Mouse (Mus musculus) urinary bladder, postnatal 10 days (tissue): Measurements from ENCODE around the gene Dact3.

Source experiments
- DNase-seq: peaks from one replicate; pipeline ENCODE4 v3.0.0; 2022; ENCODE audit warnings: low spot score

Gene Dact3

DNA sequence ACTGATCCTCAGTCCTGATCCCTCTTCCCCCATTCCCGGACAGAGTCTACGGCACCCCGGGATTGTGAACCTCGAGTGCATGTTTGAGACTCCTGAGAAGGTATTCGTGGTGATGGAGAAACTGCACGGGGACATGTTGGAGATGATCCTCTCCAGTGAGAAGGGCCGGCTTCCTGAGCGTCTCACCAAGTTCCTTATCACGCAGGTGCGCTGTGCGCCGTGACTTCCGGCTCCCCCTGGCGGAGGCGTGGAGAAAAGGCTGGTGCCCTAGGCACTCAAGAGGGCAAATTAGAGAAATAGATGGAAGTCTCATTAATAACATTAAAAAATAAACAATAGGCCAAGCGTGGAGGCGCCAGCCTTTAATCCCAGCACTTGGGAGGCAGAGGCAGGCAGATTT, 16.8 kb upstream of the Dact3 start:
- DNase-seq: no peak

DNA sequence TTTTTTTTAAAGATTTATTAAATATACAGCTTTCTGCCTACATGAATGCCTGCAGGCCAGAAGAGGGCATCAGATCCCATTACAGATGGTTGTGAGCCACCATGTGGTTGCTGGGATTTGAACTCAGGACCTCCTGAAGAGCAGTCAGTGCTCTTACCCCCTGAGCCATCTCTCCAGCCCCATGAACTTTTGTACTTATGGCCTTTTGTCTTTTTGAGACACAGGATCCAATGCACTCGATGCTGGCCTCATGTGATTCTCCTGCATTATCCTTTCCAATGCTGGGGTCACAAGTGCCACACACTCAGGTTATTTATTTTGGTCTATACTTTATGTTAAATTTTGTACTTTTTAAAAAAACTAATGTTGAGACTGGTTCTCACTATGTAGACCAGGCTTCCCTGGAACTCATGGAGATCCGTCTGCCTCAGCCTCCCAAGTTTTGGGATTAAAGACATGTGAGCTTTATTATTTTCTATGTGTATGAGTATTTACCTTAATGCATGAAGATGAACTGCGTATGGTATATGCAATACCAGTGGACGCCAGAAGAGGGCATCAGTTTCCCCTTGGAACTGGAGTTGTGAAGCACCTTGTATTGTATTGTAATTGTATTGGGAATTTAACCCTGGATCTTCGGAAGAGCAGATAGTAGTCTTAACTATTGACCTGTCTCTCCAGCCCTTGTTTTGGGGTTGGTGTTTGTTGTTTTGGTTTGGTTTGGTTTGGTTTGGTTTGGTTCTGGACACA, 15.0 kb upstream of the Dact3 start:
- DNase-seq: no peak

DNA sequence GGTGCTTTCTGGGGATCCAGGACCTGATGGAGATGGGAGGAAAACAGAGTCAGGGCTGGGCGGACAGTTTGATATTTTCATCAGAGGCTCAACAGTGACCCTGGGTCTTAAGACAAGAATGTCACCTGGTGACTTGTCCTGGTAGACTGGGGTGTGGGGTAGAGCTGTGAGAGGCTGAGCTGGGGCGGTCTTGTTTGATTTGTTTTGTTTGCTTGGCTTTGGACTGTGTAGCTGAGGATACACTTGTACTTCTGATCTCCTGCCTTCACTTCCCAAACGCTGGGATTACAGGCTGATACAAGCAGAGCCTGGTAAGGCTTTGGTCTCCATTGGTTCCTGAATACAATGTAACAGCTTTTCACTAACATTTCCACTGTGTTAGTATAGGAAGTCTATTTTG, 7.6 kb upstream of the Dact3 start:
- DNase-seq: no peak

DNA sequence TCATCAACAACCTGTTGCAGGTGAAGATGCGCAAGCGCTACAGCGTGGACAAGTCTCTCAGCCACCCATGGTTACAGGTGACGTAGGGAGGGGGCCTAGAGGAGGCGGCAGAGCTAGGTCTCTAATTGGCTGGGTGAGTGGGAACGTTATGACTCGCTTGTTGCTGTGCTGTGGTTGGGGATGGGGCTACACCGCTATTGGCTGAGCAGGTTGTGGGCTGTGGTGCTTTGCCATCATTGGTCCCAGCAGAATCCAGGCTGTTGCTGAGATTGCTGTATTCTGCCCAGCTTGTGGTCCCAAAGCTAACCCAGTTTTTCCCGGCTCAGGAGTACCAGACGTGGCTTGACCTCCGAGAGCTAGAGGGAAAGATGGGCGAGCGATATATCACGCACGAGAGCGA, 5.6 kb upstream of the Dact3 start:
- no peak for DNase-seq

DNA sequence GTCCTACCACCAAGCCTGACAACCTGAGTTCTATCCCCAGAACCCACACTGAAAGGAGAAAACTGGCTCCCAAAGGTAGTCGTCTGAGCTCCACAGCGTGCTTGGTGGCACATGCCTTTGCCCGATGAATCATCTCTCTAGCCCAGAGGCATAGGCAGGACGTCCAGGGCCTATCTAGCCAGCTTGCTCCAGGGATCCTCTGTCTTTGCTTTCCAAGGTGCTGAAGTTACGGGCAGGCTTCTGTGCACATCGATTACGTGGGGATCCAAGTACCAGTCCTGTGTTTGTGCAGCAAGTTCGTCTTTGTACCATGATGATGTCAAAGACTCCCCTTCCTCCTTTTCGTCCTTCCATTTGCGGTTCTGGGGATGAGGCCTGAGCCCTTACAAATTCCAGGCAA, 3.5 kb upstream of the Dact3 start:
- DNase-seq: no peak

DNA sequence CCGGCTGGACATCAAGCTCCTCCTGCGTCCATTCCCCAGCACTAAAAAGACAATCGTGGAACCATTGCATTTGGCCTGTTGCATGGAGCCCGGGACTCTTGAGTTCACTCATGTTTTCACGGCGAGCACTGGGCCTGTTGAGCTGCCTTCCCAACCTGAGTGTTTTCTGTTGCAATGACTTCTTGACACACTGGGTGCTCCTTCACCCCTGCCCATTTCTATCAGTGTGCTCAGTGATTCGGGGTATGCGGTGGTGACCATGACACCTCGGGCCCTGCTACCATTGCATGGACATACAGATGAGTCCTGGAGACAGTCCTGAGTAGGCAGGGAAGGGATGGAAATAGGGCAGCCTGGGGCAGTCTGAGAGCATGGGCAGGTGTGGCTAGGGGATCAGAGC, 2.6 kb upstream of the Dact3 start:
- DNase-seq: no peak

DNA sequence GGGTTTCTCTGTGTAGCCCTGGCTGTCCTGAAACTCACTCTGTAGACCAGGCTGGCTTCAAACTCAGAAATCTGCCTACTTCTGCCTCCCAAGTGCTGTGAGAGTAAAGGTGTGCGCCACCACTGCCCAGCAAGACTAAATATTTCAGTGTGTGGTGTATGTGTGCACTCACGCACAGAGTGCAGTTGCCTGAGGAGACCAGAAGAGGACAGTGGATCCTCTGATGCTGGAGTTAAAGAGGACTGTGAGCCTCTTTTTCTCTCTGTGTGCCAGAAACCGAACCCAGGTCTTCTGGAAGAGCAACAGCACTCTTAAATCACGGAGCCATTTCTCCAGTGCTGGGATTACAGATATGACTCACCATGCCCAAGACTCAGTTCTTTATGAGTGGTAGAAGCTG, 1.7 kb upstream of the Dact3 start:
- DNase-seq: no peak

DNA sequence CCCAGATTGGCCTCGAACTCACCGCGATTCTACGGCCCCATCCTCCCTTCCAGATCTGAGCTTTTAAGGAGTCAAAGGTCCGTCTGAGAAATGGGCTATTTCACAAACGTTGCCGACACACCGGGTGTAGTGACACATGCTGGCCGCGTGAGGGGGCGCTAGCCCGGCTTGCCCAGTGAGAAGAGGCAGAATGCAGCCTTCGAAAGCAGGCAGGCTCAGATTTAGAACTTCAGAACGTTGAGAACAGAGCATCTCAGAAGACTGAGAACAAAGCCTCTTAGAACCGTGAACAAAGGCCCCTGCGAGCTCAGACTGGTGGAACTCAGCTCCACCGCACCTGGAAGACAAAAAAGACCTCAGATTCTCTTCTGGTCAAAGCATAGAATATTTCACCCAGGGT, 927 bp upstream of the Dact3 start:
- no peak for DNase-seq

DNA sequence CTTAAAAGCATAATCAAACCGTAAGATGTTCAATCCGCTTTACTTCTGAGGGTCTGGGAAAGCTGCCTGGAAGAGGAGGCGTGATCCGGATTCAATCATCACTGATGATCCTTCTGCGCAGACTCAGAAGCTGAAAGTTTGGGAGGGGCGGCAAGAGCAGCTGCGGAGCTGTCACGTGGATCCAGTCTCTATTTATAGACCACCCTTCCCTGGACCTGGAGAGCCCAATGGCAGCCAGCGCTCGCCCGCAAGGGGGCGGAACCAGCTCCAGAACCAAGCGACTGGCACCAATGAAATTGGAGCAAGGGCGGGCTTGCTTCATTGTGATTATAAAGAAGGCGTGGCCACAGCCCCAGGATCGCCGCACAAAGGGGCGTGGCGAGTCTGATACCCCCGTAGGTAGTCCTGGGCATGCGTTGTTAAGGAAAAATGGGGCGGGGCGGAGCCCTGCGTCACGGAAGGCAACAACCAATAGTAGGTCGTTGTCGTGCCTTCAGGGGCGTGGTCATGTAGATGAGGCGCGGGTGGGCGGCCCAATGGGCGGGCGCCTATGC, 284 bp upstream of the Dact3 start:
- peak; percentile 96 for DNase-seq

DNA sequence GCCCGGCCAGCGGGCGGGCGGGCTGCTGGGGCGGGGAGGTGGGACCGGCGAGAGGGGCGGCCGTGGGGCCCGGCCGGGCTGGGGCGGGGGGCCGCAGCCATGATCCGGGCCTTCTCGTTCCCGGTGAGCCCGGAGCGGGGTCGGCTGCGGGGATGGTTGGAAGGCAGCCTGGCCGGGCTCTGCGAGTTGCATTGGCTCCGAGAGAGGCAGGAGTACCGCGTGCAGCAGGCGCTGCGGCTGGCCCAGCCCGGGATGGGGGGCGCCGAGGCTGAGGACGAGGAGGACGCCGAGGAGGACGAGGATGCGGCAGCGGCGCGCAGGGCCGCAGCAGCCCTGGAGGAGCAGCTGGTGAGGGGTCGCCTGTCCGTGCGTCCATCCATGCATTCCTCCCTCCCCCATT, 209 bp downstream of the Dact3 start:
- DNase-seq: no peak

DNA sequence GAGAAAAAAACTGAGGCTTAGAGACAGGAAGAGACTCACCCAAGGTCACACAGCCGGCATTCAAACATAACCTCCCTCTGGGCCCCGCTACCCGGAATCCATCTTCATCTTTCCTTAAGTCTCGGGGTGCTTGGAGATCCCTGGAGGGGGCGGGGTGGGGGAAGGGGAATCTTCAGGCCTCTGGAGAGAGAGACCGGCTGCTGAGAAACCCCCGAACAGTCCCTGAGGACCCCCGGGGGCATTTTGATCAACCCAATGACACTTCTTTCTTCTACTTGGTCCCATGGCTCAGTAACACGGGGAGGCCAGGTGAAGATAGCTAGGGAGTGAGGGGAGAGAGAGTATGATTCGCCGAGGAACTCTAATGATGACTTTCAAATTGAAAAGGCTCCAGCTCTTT, 889 bp downstream of the Dact3 start:
- no peak for DNase-seq

DNA sequence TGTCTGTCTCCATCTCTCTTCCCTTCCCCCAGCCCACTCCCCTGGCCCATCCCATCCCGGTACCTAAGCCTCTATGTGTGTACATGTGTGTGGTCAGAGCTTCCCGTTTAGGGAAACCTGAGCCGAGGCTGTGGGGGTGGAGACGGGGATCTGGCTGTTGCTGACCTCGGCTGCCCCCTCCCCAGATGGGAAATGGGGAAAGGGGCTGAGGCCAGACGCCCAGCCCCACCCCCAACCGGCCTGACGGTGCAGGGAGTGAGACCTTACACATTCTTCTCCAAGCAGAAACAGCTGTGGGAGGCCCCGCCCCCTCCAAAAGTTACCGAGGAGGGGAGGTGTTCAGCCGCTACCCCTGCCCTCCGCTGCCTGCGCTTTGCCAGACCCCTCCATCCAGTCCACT, 1.5 kb downstream of the Dact3 start:
- DNase-seq: no peak

DNA sequence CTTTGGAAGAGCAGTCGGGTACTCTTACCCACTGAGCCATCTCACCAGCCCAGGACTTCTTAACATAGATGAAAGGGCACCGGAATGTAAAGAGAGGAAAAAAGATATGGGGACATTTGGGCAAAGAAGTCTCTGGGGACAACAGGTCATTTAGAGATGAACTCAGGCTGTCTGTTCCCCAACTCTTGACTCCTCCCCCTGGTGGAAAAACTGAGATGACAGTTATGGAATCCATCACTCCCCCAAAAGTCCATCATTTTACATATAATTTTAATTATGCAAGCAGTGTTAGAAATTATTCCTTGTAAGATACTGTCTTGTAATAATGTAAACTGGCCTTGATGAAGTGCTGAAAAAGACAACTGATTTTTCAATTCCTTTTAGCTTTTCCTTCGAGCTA, 2.6 kb downstream of the Dact3 start:
- no peak for DNase-seq

DNA sequence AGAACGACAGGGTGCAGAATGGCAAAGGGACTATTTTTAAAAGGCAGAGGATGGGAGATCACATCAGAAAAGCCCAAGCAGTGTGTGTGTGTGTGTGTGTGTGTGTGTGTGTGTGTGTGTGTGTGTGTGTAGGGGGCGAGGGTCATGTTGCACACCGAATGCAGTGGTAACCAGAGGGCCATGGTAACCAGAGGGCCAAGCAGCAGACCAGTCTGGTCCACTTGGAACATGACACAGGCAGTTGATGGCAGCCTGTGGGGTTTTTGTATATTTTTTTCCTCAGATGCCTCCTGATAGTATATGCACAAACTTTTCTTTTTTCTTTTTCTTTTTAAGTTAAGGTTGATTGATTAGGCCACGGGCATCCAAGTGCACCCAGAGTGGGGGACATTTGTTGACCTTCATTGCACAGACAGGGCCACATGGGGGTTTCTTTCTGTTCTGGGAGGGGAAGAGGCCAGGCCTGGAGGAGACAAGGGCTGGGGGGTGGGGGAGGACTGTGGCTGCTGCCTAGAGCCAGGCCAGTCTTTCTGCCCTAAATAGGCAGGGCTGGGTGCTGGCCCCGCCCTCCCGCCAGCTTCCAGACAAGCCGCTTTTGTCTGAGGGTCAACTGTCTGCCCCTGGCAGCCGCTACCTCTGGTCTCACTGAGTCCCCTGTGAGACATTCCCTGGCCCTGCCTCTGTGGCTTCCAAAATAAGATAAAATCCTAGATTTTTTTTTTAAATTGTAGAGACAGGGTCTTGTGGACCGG, 4.9 kb downstream of the Dact3 start:
- DNase-seq: no peak

DNA sequence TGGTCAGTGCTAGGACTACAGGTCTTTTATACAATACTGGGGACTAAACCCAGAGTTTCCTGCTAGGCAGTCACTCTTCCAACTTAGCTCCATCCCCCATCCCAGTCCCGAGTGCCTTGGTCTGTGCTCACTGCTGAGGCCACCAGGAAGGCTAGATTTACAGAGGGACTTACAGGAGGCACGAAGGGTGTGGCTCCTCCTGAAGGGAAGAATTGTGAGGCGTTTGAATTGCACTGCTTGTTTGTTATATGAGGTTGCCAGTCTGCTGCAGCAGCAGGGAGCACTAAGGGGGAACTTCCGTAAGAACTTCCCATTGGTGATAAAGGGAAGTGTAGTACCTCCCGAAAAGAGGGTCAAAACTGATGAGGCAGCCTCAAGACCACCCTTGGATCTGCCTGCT, 5.5 kb downstream of the Dact3 start:
- no peak for DNase-seq

DNA sequence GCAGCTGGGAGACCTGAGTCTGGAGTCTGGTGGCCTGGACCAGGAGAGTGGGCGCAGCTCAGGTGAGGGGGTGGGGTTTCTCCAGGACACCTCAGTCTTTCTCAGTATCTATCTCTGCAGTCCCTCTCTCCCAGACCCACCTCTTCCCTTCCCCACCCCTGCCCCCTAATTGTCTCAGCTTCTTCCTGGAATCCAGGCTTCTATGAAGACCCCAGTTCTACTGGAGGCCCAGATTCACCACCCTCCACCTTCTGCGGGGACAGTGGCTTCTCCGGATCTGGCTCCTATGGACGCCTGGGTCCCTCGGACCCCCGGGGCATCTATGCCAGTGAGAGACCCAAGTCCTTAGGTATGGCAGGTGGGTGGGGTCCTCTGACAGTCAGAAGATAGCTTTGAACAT, 8.0 kb downstream of the Dact3 start:
- no peak for DNase-seq

DNA sequence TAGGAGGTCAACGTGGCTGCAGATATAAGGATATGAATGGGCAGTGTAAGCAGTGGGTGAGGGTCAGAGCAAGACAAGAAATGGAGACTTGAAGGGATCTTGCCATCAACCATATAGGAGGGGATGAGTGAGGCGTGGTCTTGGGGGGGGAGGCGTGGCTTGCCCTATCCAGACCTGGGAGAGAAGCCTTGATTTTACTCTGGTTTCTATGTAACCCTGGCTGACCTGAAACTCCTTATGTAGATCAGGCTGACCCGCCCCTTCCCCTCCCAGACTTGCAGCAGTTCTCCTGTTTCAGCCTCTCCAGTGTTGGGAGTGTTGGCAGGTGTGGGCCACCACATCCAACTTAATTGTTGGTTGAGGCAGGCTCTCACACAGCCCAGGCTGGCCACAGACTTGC, 9.2 kb downstream of the Dact3 start:
- DNase-seq: no peak

DNA sequence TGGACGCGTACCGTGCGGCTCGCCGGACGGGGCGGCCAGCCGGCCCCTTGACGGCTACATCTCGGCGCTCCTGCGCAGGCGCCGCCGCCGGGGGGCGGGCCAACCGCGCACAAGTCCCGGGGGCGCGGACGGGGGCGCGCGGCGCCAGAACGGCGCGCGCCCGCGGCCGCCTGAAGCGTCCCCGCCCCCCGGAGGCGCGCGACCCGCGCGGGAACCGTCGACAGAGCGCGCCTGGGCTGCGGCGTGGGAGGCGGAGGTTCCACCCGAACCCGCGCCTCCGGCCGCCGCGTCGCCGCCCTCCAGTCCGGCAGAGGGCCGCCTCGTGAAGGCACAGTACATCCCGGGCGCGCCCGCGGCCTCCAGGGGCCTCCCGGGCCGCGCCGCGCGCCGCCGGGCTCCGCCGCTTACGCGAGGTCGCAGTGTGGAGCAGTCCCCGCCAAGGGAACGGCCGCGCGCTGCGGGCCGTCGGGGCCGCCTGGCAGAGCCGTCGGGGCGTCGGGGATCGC, 10.2 kb downstream of the Dact3 start:
- DNase-seq: no peak

DNA sequence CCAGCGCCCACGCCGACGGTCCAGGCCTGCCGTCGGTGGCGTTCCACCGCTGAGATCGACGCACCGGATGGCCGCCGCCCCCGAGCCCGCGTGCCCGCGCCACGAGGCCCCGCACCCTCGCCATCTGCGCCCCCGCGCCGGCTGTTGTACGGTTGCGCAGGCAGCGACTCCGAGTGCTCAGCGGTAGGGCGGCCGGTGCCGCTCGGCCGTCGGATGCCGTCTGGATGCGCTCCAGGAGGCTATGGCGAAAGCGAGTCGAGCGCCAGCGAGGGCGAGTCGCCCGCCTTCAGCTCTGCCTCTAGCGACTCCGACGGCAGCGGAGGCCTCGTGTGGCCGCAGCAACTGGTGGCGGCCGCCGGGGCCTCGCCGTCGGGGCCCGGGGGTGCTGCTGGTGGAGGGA, 10.8 kb downstream of the Dact3 start:
- DNase-seq: no peak

DNA sequence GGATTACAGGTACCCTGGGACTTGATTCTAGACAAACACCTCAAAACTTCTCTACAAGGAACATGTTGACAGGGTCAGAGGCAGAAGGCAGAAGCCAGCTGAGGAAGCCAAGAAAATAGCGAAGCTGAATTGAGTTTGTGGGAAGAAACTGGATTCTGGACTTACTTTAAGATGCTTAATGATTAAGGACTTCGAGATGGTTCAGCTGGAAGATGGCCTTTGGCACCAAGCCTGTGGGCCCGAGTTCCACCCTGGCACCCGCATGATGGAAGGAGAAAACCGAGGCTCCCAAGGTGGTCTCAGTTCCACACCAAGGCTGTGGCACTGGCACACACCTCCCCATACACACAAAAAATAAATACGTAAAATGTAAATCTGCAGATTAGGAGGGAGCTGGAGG, 15.4 kb downstream of the Dact3 start:
- no peak for DNase-seq

DNA sequence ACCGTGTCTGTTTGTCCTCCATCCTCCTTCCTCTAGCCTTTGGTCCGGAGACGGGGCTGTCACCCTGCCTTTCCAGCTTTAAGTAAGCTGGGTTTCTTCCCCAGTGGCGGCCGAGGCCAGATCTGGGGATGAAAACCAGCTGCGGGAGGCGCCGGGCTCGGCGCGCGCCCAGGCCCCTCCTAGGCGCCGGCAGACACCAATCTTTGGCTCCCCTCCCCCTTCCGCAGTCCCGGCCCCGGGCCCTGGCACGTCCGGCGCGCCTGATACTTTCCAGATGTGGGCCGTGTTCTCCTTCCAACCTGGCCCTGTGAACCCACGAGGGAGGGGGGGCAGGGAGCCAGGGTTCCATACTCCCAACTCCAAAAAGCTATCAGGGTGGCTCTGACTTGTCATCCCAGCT, 15.8 kb downstream of the Dact3 start:
- DNase-seq: no peak

DNA sequence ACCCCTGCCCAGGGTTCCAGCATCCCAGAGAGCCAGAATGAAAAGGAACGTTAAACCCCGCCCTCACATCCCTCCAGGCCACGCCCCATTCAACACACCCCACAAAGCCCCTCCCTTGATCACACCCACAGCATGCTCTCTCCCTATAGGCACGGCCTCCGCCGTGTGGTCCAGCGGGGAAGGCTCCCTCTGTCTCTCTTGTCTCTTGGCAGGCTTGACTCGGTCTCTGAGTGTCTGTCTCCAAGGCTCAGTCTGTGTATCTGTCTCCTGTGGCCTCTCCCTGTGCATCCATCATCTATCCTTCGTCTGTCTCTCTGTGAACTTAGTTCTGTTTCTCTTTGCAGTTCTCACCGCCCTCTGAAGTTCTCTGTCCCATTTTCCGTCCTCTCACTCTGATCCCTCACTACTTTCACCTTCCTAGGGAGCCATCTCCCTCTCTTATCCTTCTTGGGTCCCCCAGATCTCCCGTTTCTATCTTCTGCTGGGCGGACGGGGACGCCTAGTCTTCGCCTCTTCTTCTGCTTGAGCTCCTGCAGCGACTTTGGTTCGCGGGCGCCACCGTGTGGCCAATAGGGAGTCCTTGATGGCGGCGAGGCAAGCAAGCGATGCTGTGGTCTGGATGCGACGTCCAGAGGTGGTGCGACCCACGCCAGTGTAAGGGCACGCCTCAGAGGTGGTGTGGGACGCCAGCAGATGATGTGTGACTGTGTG, 16.7 kb downstream of the Dact3 start, which contains the start of gene Gng8:
Gng8 (plus strand) TSS at position 146 of the 711 bp plus-strand sequence.
- DNase-seq: peak; percentile 61

DNA sequence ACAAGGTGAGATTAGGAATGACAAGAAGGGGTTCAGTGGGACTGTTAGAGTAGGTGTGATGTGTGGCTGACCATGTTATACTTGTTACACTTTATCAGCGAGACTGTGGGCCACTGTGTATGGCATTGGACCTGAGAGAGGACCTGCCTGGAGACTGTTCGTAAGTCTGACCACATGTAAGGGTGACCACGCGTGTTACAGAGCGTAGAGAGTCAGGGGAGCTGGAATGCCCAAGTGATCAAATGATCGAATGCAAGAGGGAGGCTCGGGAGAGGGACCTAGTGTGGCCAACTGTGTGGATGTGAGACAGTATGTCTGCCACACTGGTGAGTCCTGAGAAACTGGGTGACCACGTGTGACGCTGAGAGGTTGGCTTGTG, 17.2 kb downstream of the Dact3 start:
- DNase-seq: no peak
